Mouse (Mus musculus) ES-Bruce4 (cell line): ENCODE results near the gene Tlnrd1.

Experiments
- CTCF ChIP-seq: IDR thresholded peaks from one replicate; pipeline ENCODE4 v1.8.1; 2011; ENCODE audit warnings: low read depth, low read length
- POLR2A ChIP-seq: IDR thresholded peaks from one replicate; pipeline ENCODE4 v1.8.1; 2011; ENCODE audit warnings: low read length; ENCODE audit not compliant: insufficient read depth

DNA sequence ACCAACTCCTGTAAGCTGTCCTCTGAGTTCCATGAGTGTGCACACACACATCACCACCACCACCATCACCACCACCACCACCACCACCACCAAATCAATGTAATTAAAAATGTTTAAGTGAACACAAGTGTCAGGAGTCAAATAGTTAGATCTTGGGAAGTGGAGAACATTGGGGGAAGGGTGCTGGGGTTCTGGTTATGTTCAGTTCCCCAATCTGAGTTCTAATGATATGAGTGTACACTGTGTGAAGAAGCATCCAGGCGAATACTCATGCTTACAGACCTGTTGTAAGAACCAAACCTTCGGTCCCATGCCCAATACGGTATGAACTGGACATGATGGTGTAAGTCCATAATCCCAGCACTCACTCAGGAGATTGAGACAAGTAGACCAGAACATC, 26.2 kb downstream of the Tlnrd1 start:
- TF ChIP-seq CTCF (no peak), POLR2A (no peak)
